Mouse (Mus musculus): ENCODE measurements around the gene Gjb6.

The Gjb6 gene

GRCm38 (mm10) chr14:57082863-57083262 is 50.5 kb downstream of the Gjb6 start:
- DNase-seq = no peak

DNA sequence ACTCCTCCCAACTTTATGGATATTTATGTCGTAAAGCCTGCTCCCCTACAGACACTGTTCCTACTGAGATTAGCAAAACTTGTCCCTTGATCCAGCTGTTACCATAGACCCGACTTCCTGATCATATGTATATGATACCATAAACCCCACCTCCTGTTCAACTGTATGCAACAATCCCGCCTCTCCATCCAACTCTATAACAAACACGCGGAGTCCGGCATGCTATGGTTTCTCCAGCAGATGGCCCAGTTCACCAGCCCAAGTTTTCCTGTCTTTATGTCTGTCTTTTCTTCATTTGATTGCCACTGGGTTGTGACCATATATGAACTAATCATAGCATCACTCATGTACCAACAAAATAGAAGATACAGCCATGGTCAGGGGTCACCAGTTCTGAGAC is 57.9 kb downstream of the Gjb6 start:
- DNase-seq = no peak
